Mouse (Mus musculus) stomach, embryonic 14.5 days (tissue): ENCODE measurements around the gene Atp6v1b1. TPM values are rescaled to one million over a fixed set of nuclear protein-coding genes. Genes with fewer than 3 reads are reported as not detected.
A peak's percentile ranks its signal among the peaks of the same experiment; 100 is the strongest.

Experiments used
- ATAC-seq: fragments of 200-750 bp; cut with Nextera tagmentation; 2 replicates; pipeline ENCODE4 v1.8.0; 2017; ENCODE audit warnings: low read depth, moderate TSS enrichment; ENCODE audit not compliant: insufficient number of reproducible peaks, insufficient read depth, low FRiP score
- H3K27ac ChIP-seq: fragments of 300-500 bp; sonication (generic); 2 replicates; pipeline ENCODE4 v1.5.1; 2014; ENCODE audit warnings: mild to moderate bottlenecking, low read length, moderate library complexity, mixed read lengths
- H3K27me3 ChIP-seq: fragments of 300-500 bp; sonication (generic); 2 replicates; pipeline ENCODE4 v1.6.1; 2014; ENCODE audit warnings: low read length, control low read depth, mixed read lengths; ENCODE audit not compliant: control insufficient read depth, insufficient read depth
- H3K36me3 ChIP-seq: fragments of 300-500 bp; sonication (generic); 2 replicates; pipeline ENCODE4 v1.6.1; 2014; ENCODE audit warnings: mild to moderate bottlenecking, control low read depth, low read length, moderate library complexity, mixed read lengths; ENCODE audit not compliant: control insufficient read depth, insufficient read depth
- H3K4me1 ChIP-seq: fragments of 300-500 bp; sonication (generic); 2 replicates; pipeline ENCODE4 v1.6.1; 2014; ENCODE audit warnings: low read length, control low read depth, mixed read lengths; ENCODE audit not compliant: control insufficient read depth, insufficient read depth
- H3K4me2 ChIP-seq: fragments of 300-500 bp; sonication (generic); replicated peaks from 2 replicates; pipeline ENCODE4 v1.6.1; 2014; ENCODE audit warnings: low read depth, low read length, control low read depth
- H3K4me3 ChIP-seq: fragments of 300-500 bp; sonication (generic); 2 replicates; pipeline ENCODE4 v1.5.1; 2014; ENCODE audit warnings: low read depth, low read length, control low read depth
- H3K9ac ChIP-seq: fragments of 300-500 bp; sonication (generic); replicated peaks from 2 replicates; pipeline ENCODE4 v1.6.1; 2014; ENCODE audit warnings: low read depth, mild to moderate bottlenecking, control low read depth, low read length, moderate library complexity, mixed read lengths
- H3K9me3 ChIP-seq: fragments of 300-500 bp; sonication (generic); 2 replicates; pipeline ENCODE4 v1.6.1; 2016; ENCODE audit warnings: low read depth, low read length, control low read depth; ENCODE audit not compliant: control insufficient read depth
- WGBS: fragments of 180-500 bp; shearing (Covaris S2); extraction: QIAGEN DNeasy Blood & Tissue Kit; methylation state at CpG from one replicate; pipeline ENCODE4 v1.1.7; 2014; 5-methylcytosine and 5-hydroxymethylcytosine counted together
- polyA plus RNA-seq: library from polyadenylated mRNA; unstranded; fragments of >200 nt; fragmentation: Nextera tagmentation; extraction: Ambion mirVana; gene quantifications from 2 replicates; pipeline ENCODE4 v1.2.1, GENCODE M21; 2014

The Atp6v1b1 gene
- polyA plus RNA-seq, 1 experiment from 2014 or later = 0.45 TPM

DNA sequence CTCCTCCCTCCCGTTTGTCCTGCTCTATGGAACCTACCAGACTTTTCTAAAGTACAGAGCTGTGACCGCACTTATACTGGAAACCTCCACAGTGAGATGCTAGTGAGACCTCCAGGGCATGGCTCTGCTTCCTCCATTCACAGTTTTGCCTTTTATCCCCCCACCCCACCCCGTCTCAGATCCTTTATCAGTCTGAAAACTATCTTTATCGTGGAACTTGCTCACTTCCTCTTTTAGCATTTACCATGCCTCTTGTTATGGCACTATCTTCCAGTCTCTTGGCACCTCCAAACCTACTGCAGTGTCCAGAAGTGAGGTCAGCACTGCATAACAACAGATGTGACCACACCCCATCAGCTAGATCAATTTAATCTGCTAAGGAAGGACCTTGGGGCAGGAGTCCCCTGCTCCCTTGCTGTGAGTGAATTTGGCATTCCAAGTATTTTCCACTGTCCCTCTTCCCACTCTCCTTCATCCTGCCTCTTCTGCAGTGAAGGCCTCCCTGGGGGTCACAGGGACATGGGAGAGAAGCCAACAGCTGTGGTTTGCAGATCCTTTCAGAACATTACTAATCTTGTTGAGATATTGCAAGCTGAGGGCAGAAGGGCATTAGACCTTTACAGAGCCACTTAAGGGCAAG, 48.6 kb downstream of the Atp6v1b1 start:
- Histone ChIP-seq H3K9me3 (no peaks in the 10 kb centered on the region), H3K4me1 (no peaks in the 10 kb centered on the region), H3K4me3 (no peak overlapping the region), H3K27me3 (no peaks in the 10 kb centered on the region), H3K27ac (no peak overlapping the region), H3K36me3 (no peaks in the 10 kb centered on the region), H3K9ac (no peak overlapping the region), H3K4me2 (no peak overlapping the region)
- WGBS = 62% methylated on average over 4 of the region's 4 CpGs
- no peak for ATAC-seq

DNA sequence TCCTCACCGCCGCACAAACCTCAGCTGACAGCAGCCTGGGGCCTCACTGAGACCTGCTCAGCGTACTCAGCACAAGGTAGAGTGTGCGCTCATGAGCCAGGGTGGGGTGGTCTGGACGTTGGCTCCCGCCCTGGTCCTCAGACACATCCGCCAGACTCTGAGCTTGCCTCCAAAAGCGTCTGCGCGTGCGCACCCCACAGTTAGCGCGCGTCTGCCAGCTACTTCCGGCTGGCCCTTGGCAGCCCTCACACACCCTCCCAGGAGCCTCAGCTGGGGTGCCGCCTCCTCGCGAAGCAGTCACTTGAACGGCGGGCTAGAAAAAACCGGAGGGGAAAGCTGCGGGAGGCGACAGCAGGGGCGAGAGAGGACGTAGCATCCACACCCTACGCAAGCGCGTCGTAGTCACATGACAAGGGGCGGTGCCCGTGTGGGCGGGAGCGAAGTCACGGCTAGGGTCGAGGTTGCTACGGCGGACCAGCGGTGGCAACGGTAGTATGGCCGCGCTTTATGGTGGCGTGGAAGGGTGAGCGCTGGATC, 52.0 kb downstream of the Atp6v1b1 start, which contains the start of gene Nagk:
Gene Nagk, plus strand, starts transcription at position 223 of the 537 bp plus-strand sequence.
- Histone ChIP-seq H3K36me3 (no peaks in the 10 kb centered on the region), H3K4me3 (peak within 1 kb of the TSS; percentile 77), H3K27ac (peak within 1 kb of the TSS; percentile 91), H3K4me1 (no peaks in the 10 kb centered on the region), H3K4me2 (peak within 1 kb of the TSS; percentile 56), H3K9ac (peak within 1 kb of the TSS; percentile 66), H3K27me3 (no peaks in the 10 kb centered on the region), H3K9me3 (no peaks in the 10 kb centered on the region)
- ATAC-seq = peak; percentile 94
- WGBS = under 1% methylated on average over 43 of the region's 43 CpGs

DNA sequence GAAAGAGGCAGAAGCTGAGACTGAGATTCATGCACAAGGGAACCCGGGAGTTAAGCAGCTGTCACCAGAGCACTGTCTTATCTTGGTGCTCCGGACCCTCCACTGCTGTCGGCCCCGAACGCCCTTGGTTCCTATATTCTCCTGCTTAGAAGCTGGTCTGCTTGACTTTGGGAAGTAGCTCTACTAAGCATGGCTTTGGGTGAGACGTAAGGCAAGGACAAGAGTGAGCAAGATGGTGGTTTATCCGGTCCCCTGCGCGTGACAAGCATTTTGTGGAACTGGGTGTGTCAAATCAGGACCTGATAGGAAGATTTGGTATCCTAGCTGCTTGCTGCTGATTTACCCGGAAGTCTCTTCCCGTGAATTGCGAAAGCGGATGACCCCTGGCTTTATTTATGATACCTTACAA, 52.7 kb downstream of the Atp6v1b1 start:
- H3K4me3 ChIP-seq = peak overlapping the region; percentile 77
- H3K36me3 ChIP-seq = peaks cover 3% of the 10 kb centered on the region; the same call in 1 of the 2 replicates
- H3K27me3 ChIP-seq = no peaks in the 10 kb centered on the region
- H3K4me2 ChIP-seq = peak overlapping the region; percentile 56
- H3K9ac ChIP-seq = peak overlapping the region; percentile 66
- ATAC-seq = no peak
- no peaks in the 10 kb centered on the region for H3K9me3 ChIP-seq
- peak overlapping the region; percentile 91 for H3K27ac ChIP-seq
- no peaks in the 10 kb centered on the region for H3K4me1 ChIP-seq
- WGBS = 3% methylated on average over 13 of the region's 13 CpGs

GRCm38 (mm10) chr6:83796686-83797085, 53.9 kb downstream of the Atp6v1b1 start:
- Histone ChIP-seq H3K36me3 (peaks cover 10% of the 10 kb centered on the region; the same call in 1 of the 2 replicates), H3K4me3 (no peak overlapping the region), H3K27me3 (no peaks in the 10 kb centered on the region), H3K4me2 (no peak overlapping the region), H3K27ac (no peak overlapping the region), H3K9me3 (no peaks in the 10 kb centered on the region), H3K9ac (no peak overlapping the region), H3K4me1 (no peaks in the 10 kb centered on the region)
- 65% methylated on average over 3 of the region's 3 CpGs for WGBS
- ATAC-seq = no peak

GRCm38 (mm10) chr6:83802033-83802432, 59.2 kb downstream of the Atp6v1b1 start:
- H3K9ac ChIP-seq = no peak overlapping the region
- 94% methylated on average over 5 of the region's 5 CpGs for WGBS
- H3K9me3 ChIP-seq = no peaks in the 10 kb centered on the region
- H3K27me3 ChIP-seq = no peaks in the 10 kb centered on the region
- no peak overlapping the region for H3K4me2 ChIP-seq
- H3K4me3 ChIP-seq = no peak overlapping the region
- H3K36me3 ChIP-seq = peaks cover 14% of the 10 kb centered on the region; the same call in 1 of the 2 replicates
- H3K4me1 ChIP-seq = no peaks in the 10 kb centered on the region
- no peak for ATAC-seq
- H3K27ac ChIP-seq = no peak overlapping the region

GRCm38 (mm10) chr6:83802846-83803245, 60.1 kb downstream of the Atp6v1b1 start:
- H3K4me1 ChIP-seq = no peaks in the 10 kb centered on the region
- H3K27ac ChIP-seq = no peak overlapping the region
- H3K9me3 ChIP-seq = no peaks in the 10 kb centered on the region
- H3K4me2 ChIP-seq = no peak overlapping the region
- WGBS = 87% methylated on average over 3 of the region's 3 CpGs
- H3K9ac ChIP-seq = no peak overlapping the region
- no peak overlapping the region for H3K4me3 ChIP-seq
- no peaks in the 10 kb centered on the region for H3K27me3 ChIP-seq
- ATAC-seq = no peak
- peaks cover 14% of the 10 kb centered on the region; the same call in 1 of the 2 replicates for H3K36me3 ChIP-seq

Other genes with a start within 250 kb of the Atp6v1b1 start
- gene Dguok, start 236.0 kb upstream of the Atp6v1b1 start, polyA plus RNA-seq = 81.3 and 95.0 TPM in 2 replicates
- gene Actg2, start 206.7 kb upstream of the Atp6v1b1 start, polyA plus RNA-seq = 1,372 and 1,469 TPM in 2 replicates
- gene Stambp, start 170.3 kb upstream of the Atp6v1b1 start, polyA plus RNA-seq = 28.0 and 28.3 TPM in 2 replicates
- not detected in 2 replicates for gene Clec4f, start 86.8 kb upstream of the Atp6v1b1 start, polyA plus RNA-seq
- not detected in 2 replicates for gene Cd207, start 65.1 kb upstream of the Atp6v1b1 start, polyA plus RNA-seq
- gene Vax2, start 31.7 kb upstream of the Atp6v1b1 start, polyA plus RNA-seq = not detected in 2 replicates
- gene Ankrd53, start 19.7 kb downstream of the Atp6v1b1 start, polyA plus RNA-seq = 0.20 TPM in 1 of 2 replicates, not detected in the other
- 68.1 and 75.4 TPM in 2 replicates for gene Tex261, start 32.8 kb downstream of the Atp6v1b1 start, polyA plus RNA-seq
- gene Nagk, start 52.0 kb downstream of the Atp6v1b1 start, polyA plus RNA-seq = 61.5 and 63.1 TPM in 2 replicates
- gene Paip2b, start 88.8 kb downstream of the Atp6v1b1 start, polyA plus RNA-seq = 20.7 and 22.0 TPM in 2 replicates
- 92.0 and 94.4 TPM in 2 replicates for gene Zfp638, start 124.1 kb downstream of the Atp6v1b1 start, polyA plus RNA-seq